1 mouse cellular context compared by ENCODE assay signal in the genomic region with DNA sequence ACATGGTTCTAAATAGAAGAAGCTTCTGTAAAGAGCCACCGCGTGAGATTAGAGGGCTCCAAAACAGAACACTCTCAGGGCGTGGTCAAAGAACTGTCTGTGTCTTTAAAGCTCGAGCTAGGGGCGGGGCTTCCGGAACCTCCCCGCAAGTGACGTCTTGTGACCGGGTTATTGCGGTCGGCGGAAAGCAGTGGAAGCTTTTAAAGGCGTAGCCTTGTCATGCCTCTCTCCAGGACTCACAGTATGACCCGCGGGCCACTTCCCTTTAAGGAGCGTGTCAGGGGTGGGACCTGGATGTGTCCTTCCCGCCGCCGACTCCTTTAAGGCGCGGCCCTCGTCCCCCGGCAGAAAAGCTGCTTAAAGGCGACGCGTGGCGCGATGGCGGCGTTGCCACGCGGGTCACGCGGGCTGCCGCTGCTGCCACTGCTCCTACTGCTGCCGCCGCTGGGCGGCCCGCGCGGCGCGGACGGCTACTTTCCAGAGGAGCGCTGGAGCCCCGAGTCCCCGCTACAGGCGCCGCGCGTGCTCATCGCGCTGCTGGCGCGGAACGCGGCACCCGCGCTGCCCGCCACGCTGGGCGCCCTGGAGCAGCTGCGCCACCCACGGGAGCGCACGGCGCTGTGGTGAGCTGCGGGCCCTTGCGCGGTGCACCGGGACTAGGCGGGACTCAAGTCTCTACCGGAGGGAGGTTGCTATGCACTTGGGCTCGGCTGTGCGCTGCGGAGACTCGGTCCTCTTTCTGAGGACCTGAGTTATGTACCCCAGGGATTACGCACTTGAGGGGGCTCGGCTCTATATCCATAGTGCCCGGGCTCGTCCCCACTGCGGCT.
A peak's percentile ranks its signal among the peaks of the same experiment; 100 is the strongest.
TF ChIP-seq lines count a peak whose summit lies in the region.

TSS of gene Colgalt1 (plus strand) at position 177 of the 830 bp plus-strand sequence.

TF ChIP-seq in MEL, 35 proteins besides CTCF, POLR2A, EP300 and RAD21 (continued from another document):
- TF ChIP-seq USF2 (IDR thresholded peaks at IDR 0.05; ENCODE audit: borderline replicate concordance in 1 of 2, insufficient read depth in 1 of 2, low read depth in 1 of 2, low read length in 2 of 2), result peak in 1 of 2 experiments; percentile 69; a peak in 1 of 4 replicates
- TF ChIP-seq MXI1 (IDR thresholded peaks at IDR 0.05; ENCODE audit: low read depth, low read length), result peak; percentile 86
- TF ChIP-seq NRF1 (IDR thresholded peaks at IDR 0.05; ENCODE audit: insufficient read depth, low read depth, low read length, poor library complexity, severe bottlenecking), result peak; percentile 34; the same call in 1 of the 2 replicates
- 0 out of 2 replicates have a peak, but pooled peaks have one; percentile 9 for TF ChIP-seq ETS1 (IDR thresholded peaks at IDR 0.05; ENCODE audit: low read depth, low read length)
- no peak for TF ChIP-seq MEF2A (IDR thresholded peaks at IDR 0.05; ENCODE audit: extremely low read depth, insufficient replicate concordance, low read depth, low read length, poor library complexity, severe bottlenecking)
- 0 out of 2 replicates have a peak, but pooled peaks have one; percentile 24 for TF ChIP-seq E2F4 (IDR thresholded peaks at IDR 0.05; ENCODE audit: borderline replicate concordance, low read depth, low read length)
- peak; percentile 83; the same call in 1 of the 2 replicates for TF ChIP-seq MAX (IDR thresholded peaks at IDR 0.05; ENCODE audit: low read length)
